Mouse (Mus musculus) thymus, adult 2 months (tissue): ENCODE results near the gene Npl.

Source experiments
- CTCF ChIP-seq: fragments of 200-500 bp; IDR thresholded peaks from 2 replicates; pipeline ENCODE4 v1.5.1; 2012; ENCODE audit warnings: mild to moderate bottlenecking, control low read depth, low read length, moderate library complexity, borderline replicate concordance; ENCODE audit not compliant: control insufficient read depth, poor library complexity, insufficient read depth; ENCODE audit errors: extremely low read depth
- POLR2A ChIP-seq: fragments of 200-500 bp; IDR thresholded peaks from 2 replicates; pipeline ENCODE4 v1.6.1; 2012; ENCODE audit warnings: mild to moderate bottlenecking, low read length, control low read depth, moderate library complexity; ENCODE audit not compliant: control insufficient read depth, poor library complexity, insufficient read depth; ENCODE audit errors: extremely low read depth

- no peak for TF ChIP-seq CTCF
- TF ChIP-seq POLR2A: no peak
Measured at GRCm38 (mm10) chr1:153542726-153543320, 7.0 kb downstream of the Npl start.
